Mouse (Mus musculus) ES-E14 (cell line): ENCODE results near the gene Eif3l.

Source experiments
- CHD2 ChIP-seq: IDR thresholded peaks from 2 replicates; pipeline ENCODE4 v1.6.1; 2014; ENCODE audit warnings: mild to moderate bottlenecking, low read depth, low read length, inconsistent platforms
- HCFC1 ChIP-seq: IDR thresholded peaks from 2 replicates; pipeline ENCODE4 v1.6.1; 2012; ENCODE audit warnings: low read length, inconsistent platforms, borderline replicate concordance; ENCODE audit not compliant: insufficient read depth
- MAFK ChIP-seq: IDR thresholded peaks from 2 replicates; pipeline ENCODE4 v1.6.1; 2014; ENCODE audit warnings: mild to moderate bottlenecking, low read depth, low read length, inconsistent platforms; ENCODE audit not compliant: insufficient read depth
- ZNF384 ChIP-seq: IDR thresholded peaks from 2 replicates; pipeline ENCODE4 v1.6.1; 2012; ENCODE audit warnings: low read depth, low read length, inconsistent platforms

DNA sequence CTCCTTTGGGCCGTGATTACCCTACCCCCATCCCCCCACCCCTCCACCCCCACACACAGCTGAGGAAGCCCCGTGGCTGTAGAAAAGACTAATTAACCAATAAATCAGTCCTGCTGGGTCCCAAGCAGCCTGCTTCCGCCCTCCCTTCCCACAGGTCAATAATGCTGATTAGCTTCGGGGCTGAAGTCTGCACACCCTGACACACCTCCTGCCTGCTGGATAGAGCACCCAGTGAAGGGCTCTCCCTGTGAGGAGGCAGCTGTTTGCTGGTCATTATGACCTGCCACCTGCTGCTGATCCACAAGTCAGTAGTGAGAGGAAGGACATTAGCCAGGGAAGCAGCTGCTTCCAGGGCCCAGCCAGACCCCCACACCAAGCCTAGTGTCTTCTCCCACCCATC, 30.1 kb upstream of the Eif3l start:
- TF ChIP-seq HCFC1 (no peak), CHD2 (no peak), MAFK (no peak), ZNF384 (no peak)
